Mouse (Mus musculus) neural tube, embryonic 13.5 days (tissue): Measurements from ENCODE around the gene Sp2. TPM values are rescaled to one million over a fixed set of nuclear protein-coding genes. Genes with fewer than 3 reads are reported as not detected.

Source experiments
- ATAC-seq: fragments of 200-750 bp; cut with Nextera tagmentation; 2 replicates; pipeline ENCODE4 v1.8.0; 2017; ENCODE audit warnings: low read depth, mild to moderate bottlenecking, moderate TSS enrichment, moderate library complexity
- H3K27ac ChIP-seq: fragments of 300-500 bp; sonication (generic); replicated peaks from 2 replicates; pipeline ENCODE4 v1.5.1; 2015; ENCODE audit warnings: moderate library complexity, mild to moderate bottlenecking, inconsistent platforms
- H3K27me3 ChIP-seq: fragments of 300-500 bp; sonication (generic); 2 replicates; pipeline ENCODE4 v1.6.1; 2015; ENCODE audit warnings: mild to moderate bottlenecking, inconsistent platforms
- H3K36me3 ChIP-seq: fragments of 300-500 bp; sonication (generic); 2 replicates; pipeline ENCODE4 v1.6.1; 2015; ENCODE audit warnings: mild to moderate bottlenecking, inconsistent platforms
- H3K4me1 ChIP-seq: fragments of 300-500 bp; sonication (generic); replicated peaks from 2 replicates; pipeline ENCODE4 v1.6.1; 2015; ENCODE audit warnings: inconsistent platforms
- H3K4me2 ChIP-seq: fragments of 300-500 bp; sonication (generic); 2 replicates; pipeline ENCODE4 v1.6.1; 2015; ENCODE audit warnings: inconsistent platforms, mild to moderate bottlenecking, moderate library complexity
- H3K4me3 ChIP-seq: fragments of 300-500 bp; sonication (generic); 2 replicates; pipeline ENCODE4 v1.5.1; 2015; ENCODE audit warnings: mild to moderate bottlenecking, inconsistent platforms
- H3K9ac ChIP-seq: fragments of 300-500 bp; sonication (generic); 2 replicates; pipeline ENCODE4 v1.6.1; 2015; ENCODE audit warnings: moderate library complexity, mild to moderate bottlenecking, inconsistent platforms
- H3K9me3 ChIP-seq: fragments of 300-500 bp; sonication (generic); 2 replicates; pipeline ENCODE4 v1.6.1; 2016; ENCODE audit warnings: inconsistent platforms
- WGBS: fragments of 180-500 bp; shearing (Covaris S2); methylation state at CpG from one replicate; pipeline ENCODE4 v1.1.7; 2015; 5-methylcytosine and 5-hydroxymethylcytosine counted together
- polyA plus RNA-seq: library from polyadenylated mRNA; unstranded; fragments of >200 nt; fragmentation: Nextera tagmentation; extraction: Ambion mirVana; gene quantifications from 2 replicates; pipeline ENCODE4 v1.2.1, GENCODE M21; 2015

Gene Sp2
- polyA plus RNA-seq, 1 experiment from 2014 or later = 15.9 TPM

DNA sequence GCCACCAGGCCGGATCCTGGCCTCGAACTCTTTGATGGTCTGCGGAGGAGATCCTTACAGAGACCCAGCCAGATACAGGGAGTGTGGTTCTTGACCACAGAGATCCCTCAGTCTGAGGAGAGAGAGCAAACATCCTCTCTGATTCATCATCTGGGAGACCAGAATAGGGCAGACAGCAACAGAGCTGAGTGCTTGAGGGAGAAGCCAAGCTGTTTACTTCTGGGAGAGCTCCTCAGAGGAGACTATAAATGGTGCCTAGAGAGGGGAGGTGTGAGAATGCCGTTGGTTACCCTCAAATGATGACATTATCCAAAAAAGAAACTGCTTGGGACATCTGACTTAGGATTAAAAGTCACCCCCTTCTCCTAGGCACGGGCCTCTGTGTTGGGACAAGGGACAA is 8.7 kb upstream of the Sp2 start:
- no peaks in the 10 kb centered on the region for H3K9me3 ChIP-seq
- peaks cover 30% of the 10 kb centered on the region for H3K27me3 ChIP-seq
- H3K9ac ChIP-seq = no peak overlapping the region
- H3K4me3 ChIP-seq = no peak overlapping the region
- no peak for ATAC-seq
- no peak overlapping the region for H3K4me2 ChIP-seq
- H3K4me1 ChIP-seq = peaks cover 19% of the 10 kb centered on the region
- H3K36me3 ChIP-seq = no peaks in the 10 kb centered on the region
- H3K27ac ChIP-seq = no peak overlapping the region
- 80% methylated on average over 5 of the region's 5 CpGs for WGBS

DNA sequence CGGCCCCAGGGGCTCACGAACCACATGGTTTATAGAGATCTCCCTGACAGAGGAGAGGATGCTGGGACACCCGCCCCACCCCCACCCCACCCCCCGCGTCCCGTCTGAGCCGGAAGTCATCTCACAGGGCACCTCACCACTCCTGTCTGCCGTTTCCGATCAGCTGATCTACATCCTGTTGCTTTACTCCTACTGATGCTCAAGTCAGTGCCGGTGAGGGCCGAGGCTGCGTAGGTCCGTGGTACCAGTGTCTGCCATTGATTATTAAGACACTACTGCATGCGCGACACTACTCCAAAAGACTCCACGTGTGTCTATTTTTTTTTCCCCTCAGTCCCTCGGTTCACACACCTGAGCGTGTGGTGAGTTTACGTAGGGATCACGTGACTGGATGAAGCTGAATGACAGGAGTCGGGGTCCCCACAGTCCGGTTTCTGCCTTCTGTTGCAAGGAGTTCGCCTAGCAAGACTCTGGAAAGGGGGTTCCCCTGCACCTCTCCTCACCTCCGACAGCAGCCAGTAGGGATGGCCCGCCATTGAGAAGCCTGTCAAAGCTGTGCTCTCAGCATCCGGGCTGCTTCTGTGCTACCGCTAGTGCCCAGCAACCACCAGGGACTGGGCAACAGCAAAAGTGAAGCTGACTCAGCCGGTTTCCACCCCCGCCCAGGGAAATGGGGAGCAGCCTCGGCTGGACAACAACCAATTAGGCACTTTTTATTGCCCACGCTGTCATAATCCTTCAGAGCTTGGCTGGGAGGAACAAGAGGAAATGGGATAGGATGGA is 5.3 kb upstream of the Sp2 start:
- peaks cover 40% of the 10 kb centered on the region for H3K27me3 ChIP-seq
- H3K36me3 ChIP-seq = no peaks in the 10 kb centered on the region
- H3K9me3 ChIP-seq = no peaks in the 10 kb centered on the region
- ATAC-seq = peak; percentile 69
- H3K4me2 ChIP-seq = peak overlapping the region; percentile 62
- peak overlapping the region; percentile 37 for H3K4me3 ChIP-seq
- peak overlapping the region; percentile 65 for H3K9ac ChIP-seq
- peaks cover 24% of the 10 kb centered on the region for H3K4me1 ChIP-seq
- peak overlapping the region; percentile 49; the same call in 1 of the 2 replicates for H3K27ac ChIP-seq
- WGBS = 6% methylated on average over 31 of the region's 31 CpGs

DNA sequence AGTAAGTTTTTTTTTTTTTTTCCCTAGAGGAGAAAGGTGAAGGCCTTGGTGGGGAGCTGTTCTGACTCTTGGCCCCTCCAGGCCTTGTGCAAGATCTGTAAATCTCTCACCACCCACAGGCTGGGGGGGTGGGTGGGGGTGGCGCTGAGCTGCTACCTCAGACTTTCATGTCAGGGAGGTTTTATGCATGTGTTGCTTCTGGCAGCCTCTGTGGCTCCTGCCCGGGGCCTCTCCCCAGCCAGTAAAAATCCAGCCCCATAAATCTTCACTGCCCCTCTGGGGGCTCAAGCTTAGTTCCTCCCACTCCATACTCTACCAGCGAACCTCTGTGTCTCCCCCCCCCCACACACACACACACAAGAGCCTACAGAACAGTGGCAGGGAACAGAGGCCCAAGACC is 3.7 kb upstream of the Sp2 start:
- Histone ChIP-seq H3K27ac (no peak overlapping the region), H3K9ac (0 out of 2 replicates have a peak overlapping the region, but pooled peaks have one; percentile 8), H3K4me2 (no peak overlapping the region), H3K9me3 (no peaks in the 10 kb centered on the region), H3K27me3 (peaks cover 40% of the 10 kb centered on the region), H3K4me1 (peaks cover 26% of the 10 kb centered on the region), H3K4me3 (no peak overlapping the region), H3K36me3 (no peaks in the 10 kb centered on the region)
- 9% methylated on average over 3 of the region's 3 CpGs for WGBS
- no peak for ATAC-seq

DNA sequence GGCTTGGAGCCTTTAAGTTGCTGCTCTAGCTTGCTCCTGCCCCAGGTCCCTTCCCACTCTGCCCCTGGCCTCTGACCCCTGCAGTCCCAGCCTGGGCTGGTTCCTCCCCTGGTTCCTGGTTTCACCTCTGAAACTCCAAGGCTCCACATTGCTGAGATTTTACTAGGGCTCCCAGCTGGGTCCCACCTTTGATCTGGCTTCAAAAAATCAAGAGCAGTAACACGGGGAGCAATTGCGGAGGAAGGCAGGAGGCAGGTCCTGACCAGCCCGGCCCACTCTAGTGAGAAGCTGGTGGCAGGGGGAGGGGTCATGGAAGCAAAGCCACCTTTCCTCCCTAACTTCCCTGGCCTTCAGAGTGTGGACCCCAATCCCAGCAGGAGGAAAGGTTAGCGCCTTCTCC is 2.1 kb upstream of the Sp2 start:
- no peak for ATAC-seq
- Histone ChIP-seq H3K9me3 (no peaks in the 10 kb centered on the region), H3K27me3 (peaks cover 40% of the 10 kb centered on the region), H3K4me2 (no peak overlapping the region), H3K4me1 (peaks cover 26% of the 10 kb centered on the region), H3K36me3 (no peaks in the 10 kb centered on the region), H3K4me3 (no peak overlapping the region), H3K27ac (no peak overlapping the region), H3K9ac (no peak overlapping the region)
- WGBS = 14% methylated on average over 4 of the region's 4 CpGs

- no peak for ATAC-seq
- 2% methylated on average over 7 of the region's 7 CpGs for WGBS
These were observed 404 bp downstream of the Sp2 start for GRCm38 (mm10) chr11:96982355-96982754.

GRCm38 (mm10) chr11:96981461-96981860 is 1.3 kb downstream of the Sp2 start:
- H3K4me1 ChIP-seq = peaks cover 18% of the 10 kb centered on the region
- H3K27ac ChIP-seq = no peak overlapping the region
- H3K27me3 ChIP-seq = peaks cover 23% of the 10 kb centered on the region
- no peaks in the 10 kb centered on the region for H3K9me3 ChIP-seq
- H3K4me2 ChIP-seq = no peak overlapping the region
- H3K9ac ChIP-seq = no peak overlapping the region
- 72% methylated on average over 15 of the region's 15 CpGs for WGBS
- no peaks in the 10 kb centered on the region for H3K36me3 ChIP-seq
- ATAC-seq = no peak
- H3K4me3 ChIP-seq = no peak overlapping the region

More at GRCm38 (mm10) chr11:96982355-96982754, 404 bp downstream of the Sp2 start:
- Histone ChIP-seq H3K4me3 (no peak overlapping the region), H3K9me3 (no peaks in the 10 kb centered on the region), H3K27me3 (peaks cover 28% of the 10 kb centered on the region), H3K4me1 (peaks cover 20% of the 10 kb centered on the region), H3K36me3 (no peaks in the 10 kb centered on the region), H3K4me2 (peak overlapping the region; percentile 33), H3K27ac (no peak overlapping the region), H3K9ac (0 out of 2 replicates have a peak overlapping the region, but pooled peaks have one; percentile 43)

GRCm38 (mm10) chr11:96980021-96980420 is 2.7 kb downstream of the Sp2 start:
- 81% methylated on average over 5 of the region's 5 CpGs for WGBS
- Histone ChIP-seq H3K9ac (no peak overlapping the region), H3K4me3 (no peak overlapping the region), H3K9me3 (no peaks in the 10 kb centered on the region), H3K4me2 (no peak overlapping the region), H3K4me1 (peaks cover 29% of the 10 kb centered on the region), H3K27me3 (peaks cover 12% of the 10 kb centered on the region), H3K27ac (no peak overlapping the region), H3K36me3 (no peaks in the 10 kb centered on the region)
- no peak for ATAC-seq

DNA sequence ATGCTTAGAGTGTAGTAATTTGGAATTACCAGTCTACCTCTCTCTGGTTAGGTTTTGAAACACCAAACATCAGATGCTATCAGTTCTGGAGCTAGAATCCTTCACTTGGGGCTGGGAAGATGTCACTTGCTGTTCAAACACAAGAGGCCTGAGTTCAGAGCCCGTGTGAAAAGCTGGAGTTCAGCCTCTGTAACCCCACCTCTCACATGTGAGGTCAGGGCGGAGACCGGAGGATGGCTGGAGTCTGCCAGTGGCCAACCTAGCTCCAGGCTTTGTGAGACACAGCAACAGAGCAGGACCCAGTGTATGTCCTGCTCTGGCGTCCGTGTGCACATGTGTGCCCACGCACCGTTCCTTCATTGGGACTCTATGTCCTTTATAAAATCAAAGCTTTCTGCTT is 3.4 kb downstream of the Sp2 start:
- no peak overlapping the region for H3K27ac ChIP-seq
- H3K4me3 ChIP-seq = no peak overlapping the region
- WGBS = 85% methylated on average over 7 of the region's 7 CpGs
- no peak overlapping the region for H3K4me2 ChIP-seq
- no peak overlapping the region for H3K9ac ChIP-seq
- no peaks in the 10 kb centered on the region for H3K9me3 ChIP-seq
- H3K4me1 ChIP-seq = peaks cover 31% of the 10 kb centered on the region
- peaks cover 5% of the 10 kb centered on the region for H3K27me3 ChIP-seq
- H3K36me3 ChIP-seq = no peaks in the 10 kb centered on the region
- ATAC-seq = no peak

- Histone ChIP-seq H3K36me3 (no peaks in the 10 kb centered on the region), H3K27me3 (no peaks in the 10 kb centered on the region), H3K9ac (peak overlapping the region; percentile 83), H3K9me3 (no peaks in the 10 kb centered on the region), H3K4me2 (peak overlapping the region; percentile 87), H3K27ac (peak overlapping the region; percentile 90), H3K4me3 (peak overlapping the region; percentile 58), H3K4me1 (peaks cover 37% of the 10 kb centered on the region)
- no peak for ATAC-seq
- whole genome bisulfite sequencing = 33% methylated on average over 17 of the region's 17 CpGs
These were observed 4.1 kb downstream of the Sp2 start for GRCm38 (mm10) chr11:96978401-96979246.

GRCm38 (mm10) chr11:96977606-96978400 is 5.0 kb downstream of the Sp2 start:
- Histone ChIP-seq H3K9me3 (no peaks in the 10 kb centered on the region), H3K4me3 (peak overlapping the region; percentile 85), H3K4me1 (peaks cover 45% of the 10 kb centered on the region), H3K4me2 (peak overlapping the region; percentile 87), H3K27me3 (no peaks in the 10 kb centered on the region), H3K36me3 (no peaks in the 10 kb centered on the region), H3K9ac (peak overlapping the region; percentile 94), H3K27ac (peak overlapping the region; percentile 98)
- ATAC-seq = peak; percentile 98
- WGBS = under 1% methylated on average over 45 of the region's 45 CpGs

DNA sequence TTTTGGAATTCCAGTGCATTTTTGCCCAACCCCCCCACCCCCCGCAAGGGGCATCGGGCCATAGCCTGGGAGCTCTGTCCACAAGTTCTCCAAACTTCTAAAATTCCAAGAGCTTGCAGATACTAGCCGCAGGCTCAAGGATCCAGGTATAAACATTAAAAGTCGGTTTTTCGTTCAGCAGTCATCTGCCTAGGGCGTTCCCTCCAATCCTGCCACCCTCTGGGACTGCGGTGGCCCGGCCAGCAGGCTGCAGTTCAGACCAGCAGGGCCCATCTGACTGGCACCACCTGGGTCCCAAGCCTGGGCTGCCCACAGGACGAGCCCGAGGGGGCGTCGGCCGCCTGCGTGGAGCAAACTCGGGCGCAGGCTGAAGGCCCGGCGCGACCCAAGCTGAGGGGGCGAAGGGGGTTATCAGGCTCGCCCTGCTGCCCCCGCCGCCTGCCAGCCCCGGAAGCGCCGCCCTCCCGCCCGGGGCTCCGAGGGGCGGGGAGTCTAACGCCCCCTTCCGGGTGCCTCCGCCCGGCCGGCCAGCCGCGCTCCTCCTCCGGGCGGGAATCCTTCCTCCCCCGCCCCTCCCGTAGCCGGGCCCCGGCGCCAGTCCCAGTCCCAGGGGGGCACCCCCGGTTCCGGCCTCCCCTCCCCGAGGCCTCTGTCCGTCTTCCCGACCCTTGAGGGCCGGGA is 5.7 kb downstream of the Sp2 start:
- Histone ChIP-seq H3K4me1 (peaks cover 48% of the 10 kb centered on the region), H3K4me3 (peak overlapping the region; percentile 85), H3K36me3 (no peaks in the 10 kb centered on the region)

More for the DNA sequence above, 5.7 kb downstream of the Sp2 start:
- Histone ChIP-seq H3K4me2 (peak overlapping the region; percentile 84), H3K27ac (peak overlapping the region; percentile 98), H3K9me3 (no peaks in the 10 kb centered on the region), H3K27me3 (no peaks in the 10 kb centered on the region), H3K9ac (peak overlapping the region; percentile 94)
- WGBS = under 1% methylated on average over 50 of the region's 50 CpGs
- ATAC-seq = peak; percentile 76
